Mouse (Mus musculus): ENCODE measurements at regions not wholly inside any gene's neighbourhood (a gene's known extent, or its start where the extent isn't known, plus 50 kb on each side); places are given as distances from the start of the nearest gene placed in this dataset.

DNA sequence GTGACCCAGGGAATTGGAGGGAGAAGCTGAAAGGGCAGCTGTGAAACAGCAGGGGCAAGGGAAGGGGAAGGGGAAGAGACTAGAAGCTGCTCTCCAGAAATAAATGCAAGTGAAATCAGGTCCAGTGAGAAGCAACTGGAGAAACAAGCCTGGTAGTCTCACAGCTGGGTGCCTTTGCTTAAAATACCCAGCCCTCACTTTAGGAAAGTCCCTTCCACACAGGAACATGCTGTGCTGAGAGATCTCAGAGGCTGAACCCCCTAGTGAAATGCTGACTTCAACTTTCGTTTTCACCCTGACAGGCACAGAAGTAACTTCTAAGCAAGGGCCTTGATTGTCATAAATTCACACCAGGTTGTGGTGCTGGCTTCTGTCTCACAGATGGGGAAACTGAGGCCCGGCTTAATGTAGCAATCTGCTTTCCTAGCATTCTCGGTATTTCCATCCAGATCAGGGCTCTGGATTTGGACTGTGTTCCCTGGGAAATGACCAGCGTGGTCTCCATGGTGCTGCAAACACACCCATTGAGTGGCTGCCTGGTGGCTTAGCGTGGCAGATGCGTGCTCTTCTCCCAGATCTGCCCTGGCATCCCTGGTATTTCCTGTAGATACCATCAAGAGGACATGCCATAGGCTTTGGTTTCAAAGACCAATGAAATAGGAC, 226.8 kb upstream of the 1700056E22Rik start:
- Histone ChIP-seq H3K9me3 (replicated peaks; ENCODE audit: control insufficient read depth, low read length) (no peaks in the 10 kb centered on the region), H3K4me1 (ENCODE audit: control insufficient read depth, low read depth, low read length) (no peaks in the 10 kb centered on the region), H3K27ac (ENCODE audit: low read length) (no peak overlapping the region), H3K4me2 (ENCODE audit: low read depth, low read length) (no peak overlapping the region), H3K27me3 (ENCODE audit: control insufficient read depth, insufficient read depth, low read depth, low read length) (no peaks in the 10 kb centered on the region), H3K36me3 (ENCODE audit: control insufficient read depth, insufficient read depth) (no peaks in the 10 kb centered on the region), H3K4me3 (ENCODE audit: low read depth, low read length) (no peak overlapping the region), H3K9ac (ENCODE audit: low read depth, low read length) (no peak overlapping the region)
- no peak for ATAC-seq (ENCODE audit: low read depth)
- 50% methylated on average over 6 of the region's 6 CpGs for WGBS (ENCODE audit: insufficient replicate concordance)

DNA sequence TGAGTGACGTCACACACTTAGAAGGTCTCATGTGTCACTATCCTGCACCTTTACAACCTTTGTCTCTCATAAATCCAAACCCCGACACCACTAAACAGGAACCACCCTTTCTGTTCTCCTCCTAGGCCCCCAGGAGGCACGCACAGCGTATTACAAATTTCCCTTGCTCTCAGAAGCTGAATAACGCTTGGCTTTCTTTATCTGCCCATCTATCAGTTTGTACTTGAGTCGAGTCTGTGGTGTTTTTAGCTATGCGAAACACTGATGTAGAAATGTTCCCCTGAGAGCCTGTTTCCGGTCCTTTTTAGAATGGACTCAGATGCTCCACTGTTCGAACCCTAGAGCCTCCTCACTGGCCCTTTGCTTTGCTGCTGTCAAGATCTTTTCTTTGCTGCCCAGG, 225.8 kb upstream of the 1700056E22Rik start:
- WGBS (ENCODE audit: insufficient replicate concordance), result 56% methylated on average over 9 of the region's 9 CpGs
- no peaks in the 10 kb centered on the region for H3K4me1 ChIP-seq (ENCODE audit: control insufficient read depth, low read depth, low read length)
- no peaks in the 10 kb centered on the region for H3K9me3 ChIP-seq (replicated peaks; ENCODE audit: control insufficient read depth, low read length)
- H3K4me2 ChIP-seq (ENCODE audit: low read depth, low read length), result no peak overlapping the region
- H3K27me3 ChIP-seq (ENCODE audit: control insufficient read depth, insufficient read depth, low read depth, low read length), result no peaks in the 10 kb centered on the region
- ATAC-seq (ENCODE audit: low read depth), result no peak
- no peaks in the 10 kb centered on the region for H3K36me3 ChIP-seq (ENCODE audit: control insufficient read depth, insufficient read depth)
- no peak overlapping the region for H3K4me3 ChIP-seq (ENCODE audit: low read depth, low read length)
- no peak overlapping the region for H3K9ac ChIP-seq (ENCODE audit: low read depth, low read length)
- no peak overlapping the region for H3K27ac ChIP-seq (ENCODE audit: low read length)

DNA sequence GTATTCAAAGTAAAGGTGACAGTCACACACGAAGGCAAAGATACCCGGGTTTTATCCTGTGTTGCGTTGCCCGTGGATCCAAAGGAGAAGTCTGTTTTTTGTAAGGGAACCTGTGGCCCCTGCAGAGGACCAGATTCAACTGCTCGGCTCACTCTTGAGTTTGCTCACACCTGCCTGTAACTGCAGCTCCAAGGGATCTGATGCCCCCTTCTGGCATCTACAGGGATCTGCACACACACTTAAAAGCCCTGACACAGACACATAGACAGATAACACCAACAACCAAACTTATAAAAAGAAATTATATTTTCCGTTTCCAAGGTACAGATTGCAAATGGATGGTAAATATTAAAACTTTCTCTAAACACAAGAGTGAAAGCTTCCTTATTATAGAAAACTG, 223.3 kb upstream of the 1700056E22Rik start:
- 67% methylated on average over 6 of the region's 6 CpGs for WGBS (ENCODE audit: insufficient replicate concordance)
- ATAC-seq (ENCODE audit: low read depth), result no peak

DNA sequence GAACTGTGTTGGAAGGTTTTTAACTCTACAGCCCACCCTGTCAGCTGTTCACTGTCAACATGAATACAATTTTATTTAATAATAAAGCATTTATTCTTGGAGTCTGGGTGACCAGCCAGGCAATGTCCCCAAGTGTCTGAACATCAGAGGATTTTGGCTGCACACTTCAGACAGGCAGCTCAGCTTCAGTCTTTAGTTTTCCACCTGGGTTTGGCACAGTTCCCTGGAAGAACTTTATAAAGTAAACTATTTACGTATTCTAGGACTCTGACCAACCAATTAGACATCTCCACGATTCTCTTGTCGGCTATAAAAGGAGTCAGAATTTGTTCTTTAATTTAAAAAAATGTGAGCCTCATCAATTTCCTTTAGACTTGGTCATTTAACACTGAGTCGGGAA, 220.8 kb upstream of the 1700056E22Rik start:
- Histone ChIP-seq H3K27me3 (ENCODE audit: control insufficient read depth, insufficient read depth, low read depth, low read length) (no peaks in the 10 kb centered on the region), H3K4me1 (ENCODE audit: control insufficient read depth, low read depth, low read length) (no peaks in the 10 kb centered on the region), H3K9me3 (replicated peaks; ENCODE audit: control insufficient read depth, low read length) (no peaks in the 10 kb centered on the region), H3K9ac (ENCODE audit: low read depth, low read length) (no peak overlapping the region), H3K4me3 (ENCODE audit: low read depth, low read length) (no peak overlapping the region), H3K27ac (ENCODE audit: low read length) (no peak overlapping the region), H3K36me3 (ENCODE audit: control insufficient read depth, insufficient read depth) (no peaks in the 10 kb centered on the region), H3K4me2 (ENCODE audit: low read depth, low read length) (no peak overlapping the region)
- WGBS (ENCODE audit: insufficient replicate concordance), result 56% methylated on average over 4 of the region's 4 CpGs
- ATAC-seq (ENCODE audit: low read depth), result no peak

More for the DNA sequence above, 223.3 kb upstream of the 1700056E22Rik start:
- Histone ChIP-seq H3K9me3 (replicated peaks; ENCODE audit: control insufficient read depth, low read length) (no peaks in the 10 kb centered on the region), H3K4me3 (ENCODE audit: low read depth, low read length) (no peak overlapping the region), H3K9ac (ENCODE audit: low read depth, low read length) (no peak overlapping the region), H3K27ac (ENCODE audit: low read length) (no peak overlapping the region), H3K36me3 (ENCODE audit: control insufficient read depth, insufficient read depth) (no peaks in the 10 kb centered on the region), H3K4me1 (ENCODE audit: control insufficient read depth, low read depth, low read length) (no peaks in the 10 kb centered on the region), H3K4me2 (ENCODE audit: low read depth, low read length) (no peak overlapping the region), H3K27me3 (ENCODE audit: control insufficient read depth, insufficient read depth, low read depth, low read length) (no peaks in the 10 kb centered on the region)

DNA sequence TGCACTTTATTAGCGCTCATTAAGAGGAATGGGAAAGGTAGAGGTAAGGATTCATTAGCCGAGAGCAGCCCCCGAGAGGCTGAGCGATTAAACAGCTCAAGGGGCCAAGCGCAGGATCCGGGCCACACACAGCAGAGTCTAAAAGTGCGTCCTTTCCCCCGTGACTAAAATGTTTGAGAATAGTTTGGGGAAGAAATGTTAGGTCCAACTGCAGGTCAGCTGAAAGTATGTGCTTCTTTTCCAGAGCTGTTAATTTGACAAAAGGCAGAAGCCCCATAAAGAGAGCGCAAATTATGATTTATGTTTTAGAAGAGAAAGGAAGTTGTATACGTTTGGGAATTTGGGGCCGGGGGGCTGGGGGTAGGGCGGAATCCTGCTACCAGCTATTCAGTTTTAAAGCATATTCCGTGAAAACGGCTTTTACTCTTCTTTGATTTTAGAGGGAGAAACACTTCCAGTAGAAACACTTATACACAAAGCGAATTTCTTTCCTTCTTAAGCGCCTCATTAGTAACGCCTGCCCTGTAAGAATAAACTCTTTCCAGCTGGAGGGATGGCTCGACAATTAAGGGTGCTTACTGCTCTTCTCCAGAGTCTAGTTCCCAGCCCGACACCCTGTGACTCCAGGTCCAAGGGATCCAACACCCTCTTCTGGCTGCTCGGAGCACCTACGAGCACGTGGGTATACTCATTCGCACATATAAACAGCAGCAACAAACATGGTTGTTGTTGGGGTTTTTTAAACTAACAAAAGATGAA, 210.8 kb upstream of the 1700056E22Rik start:
- Histone ChIP-seq H3K36me3 (ENCODE audit: control insufficient read depth, insufficient read depth) (no peaks in the 10 kb centered on the region), H3K4me3 (ENCODE audit: low read depth, low read length) (no peak overlapping the region), H3K4me1 (ENCODE audit: control insufficient read depth, low read depth, low read length) (no peaks in the 10 kb centered on the region), H3K27me3 (ENCODE audit: control insufficient read depth, insufficient read depth, low read depth, low read length) (no peaks in the 10 kb centered on the region), H3K27ac (ENCODE audit: low read length) (no peak overlapping the region), H3K9me3 (replicated peaks; ENCODE audit: control insufficient read depth, low read length) (no peaks in the 10 kb centered on the region), H3K9ac (ENCODE audit: low read depth, low read length) (no peak overlapping the region), H3K4me2 (ENCODE audit: low read depth, low read length) (no peak overlapping the region)
- ATAC-seq (ENCODE audit: low read depth), result no peak
- WGBS (ENCODE audit: insufficient replicate concordance), result 69% methylated on average over 23 of the region's 23 CpGs

DNA sequence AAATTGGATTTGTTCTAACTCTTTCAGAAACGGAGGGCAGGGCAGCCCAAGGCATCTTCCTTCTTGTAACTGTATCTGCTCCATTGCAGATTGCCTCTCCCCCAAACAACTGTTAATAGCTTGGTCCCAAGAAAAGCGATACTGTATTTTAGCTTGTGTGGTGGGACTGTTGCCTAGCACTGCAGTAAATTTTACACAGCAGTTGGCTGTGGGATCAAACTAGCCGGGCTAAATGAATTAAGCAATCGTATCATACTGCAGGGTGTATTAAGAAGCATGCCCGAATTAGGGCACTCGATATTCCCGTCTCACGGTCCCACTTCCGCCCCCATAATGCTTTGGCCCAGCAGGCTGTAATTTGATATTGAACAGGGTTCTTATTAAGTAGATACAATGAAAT, 210.2 kb upstream of the 1700056E22Rik start:
- WGBS (ENCODE audit: insufficient replicate concordance), result 65% methylated on average over 9 of the region's 9 CpGs
- no peak for ATAC-seq (ENCODE audit: low read depth)
- H3K9ac ChIP-seq (ENCODE audit: low read depth, low read length), result no peak overlapping the region

DNA sequence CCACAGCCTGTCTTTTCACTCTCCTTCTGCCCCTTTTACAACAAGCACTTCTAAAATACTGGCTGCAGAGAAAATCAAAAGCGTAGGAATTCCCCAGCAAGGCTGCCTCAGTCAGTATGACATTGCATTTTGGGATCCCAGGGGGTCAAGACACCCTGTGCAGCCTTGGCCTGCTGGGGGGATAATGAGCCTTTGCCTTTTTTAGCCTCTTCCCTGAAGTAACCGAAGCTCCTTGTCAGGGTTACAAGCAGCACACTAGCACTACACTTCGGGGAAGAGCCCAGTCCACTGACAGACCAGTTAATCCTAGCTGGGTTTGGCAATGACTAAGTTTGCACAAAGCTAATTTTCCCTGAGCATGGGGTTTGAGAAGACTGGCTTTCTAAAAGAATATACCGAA, 207.7 kb upstream of the 1700056E22Rik start:
- no peak for ATAC-seq (ENCODE audit: low read depth)
- WGBS (ENCODE audit: insufficient replicate concordance), result 51% methylated on average over 4 of the region's 4 CpGs
- no peak overlapping the region for H3K9ac ChIP-seq (ENCODE audit: low read depth, low read length)
- no peaks in the 10 kb centered on the region for H3K27me3 ChIP-seq (ENCODE audit: control insufficient read depth, insufficient read depth, low read depth, low read length)
- no peak overlapping the region for H3K4me3 ChIP-seq (ENCODE audit: low read depth, low read length)
- H3K9me3 ChIP-seq (replicated peaks; ENCODE audit: control insufficient read depth, low read length), result no peaks in the 10 kb centered on the region
- no peaks in the 10 kb centered on the region for H3K4me1 ChIP-seq (ENCODE audit: control insufficient read depth, low read depth, low read length)
- H3K36me3 ChIP-seq (ENCODE audit: control insufficient read depth, insufficient read depth), result no peaks in the 10 kb centered on the region
- no peak overlapping the region for H3K27ac ChIP-seq (ENCODE audit: low read length)
- H3K4me2 ChIP-seq (ENCODE audit: low read depth, low read length), result no peak overlapping the region

More for the DNA sequence above, 210.2 kb upstream of the 1700056E22Rik start:
- Histone ChIP-seq H3K4me3 (ENCODE audit: low read depth, low read length) (no peak overlapping the region), H3K36me3 (ENCODE audit: control insufficient read depth, insufficient read depth) (no peaks in the 10 kb centered on the region), H3K27me3 (ENCODE audit: control insufficient read depth, insufficient read depth, low read depth, low read length) (no peaks in the 10 kb centered on the region), H3K27ac (ENCODE audit: low read length) (no peak overlapping the region), H3K9me3 (replicated peaks; ENCODE audit: control insufficient read depth, low read length) (no peaks in the 10 kb centered on the region), H3K4me1 (ENCODE audit: control insufficient read depth, low read depth, low read length) (no peaks in the 10 kb centered on the region), H3K4me2 (ENCODE audit: low read depth, low read length) (no peak overlapping the region)

DNA sequence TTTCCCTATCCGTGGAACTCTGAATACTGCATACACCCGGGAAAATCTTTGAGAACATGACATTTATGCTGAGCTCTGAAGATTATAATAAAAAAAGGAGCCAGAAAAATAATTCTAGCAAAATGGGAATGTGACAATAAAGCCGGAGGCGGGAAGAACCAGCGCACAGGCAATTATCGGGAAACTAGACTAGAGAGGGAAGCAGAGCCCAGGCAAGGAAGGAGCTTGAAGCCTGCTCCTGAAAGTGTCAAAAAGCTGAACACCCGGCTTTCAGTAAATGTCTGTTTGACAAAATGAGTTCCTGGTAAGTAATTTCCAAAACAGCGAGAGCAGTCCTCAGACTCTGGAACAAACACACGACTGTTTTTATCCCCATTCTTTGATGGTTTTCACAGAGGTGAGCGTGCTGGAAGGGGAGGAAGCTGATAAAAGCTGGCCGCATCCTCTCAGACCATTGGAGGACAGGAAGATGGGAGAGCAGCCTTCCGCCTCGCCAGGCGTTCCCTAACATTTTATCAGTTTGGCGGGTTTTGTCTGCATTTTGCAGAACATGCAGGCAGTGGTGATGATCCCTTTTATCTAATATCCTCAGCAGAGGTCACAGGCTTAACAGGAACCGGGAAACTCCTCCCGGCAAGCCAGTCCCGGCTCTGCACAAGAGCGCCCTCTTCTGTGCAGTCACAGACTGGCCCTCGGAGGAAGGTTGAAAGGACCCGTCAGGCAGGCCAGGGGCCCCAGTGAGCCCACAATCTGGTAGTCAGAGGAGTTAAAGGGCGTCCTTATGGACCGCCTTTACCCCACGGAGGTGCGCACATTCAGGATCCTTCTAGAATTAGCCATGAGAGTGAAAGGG, 201.3 kb upstream of the 1700056E22Rik start:
- Histone ChIP-seq H3K4me3 (ENCODE audit: low read depth, low read length) (no peak overlapping the region), H3K9me3 (replicated peaks; ENCODE audit: control insufficient read depth, low read length) (no peaks in the 10 kb centered on the region), H3K36me3 (ENCODE audit: control insufficient read depth, insufficient read depth) (no peaks in the 10 kb centered on the region), H3K27ac (ENCODE audit: low read length) (no peak overlapping the region), H3K9ac (ENCODE audit: low read depth, low read length) (no peak overlapping the region), H3K27me3 (ENCODE audit: control insufficient read depth, insufficient read depth, low read depth, low read length) (no peaks in the 10 kb centered on the region), H3K4me2 (ENCODE audit: low read depth, low read length) (no peak overlapping the region), H3K4me1 (ENCODE audit: control insufficient read depth, low read depth, low read length) (no peaks in the 10 kb centered on the region)
- 15% methylated on average over 25 of the region's 25 CpGs for WGBS (ENCODE audit: insufficient replicate concordance)
- no peak for ATAC-seq (ENCODE audit: low read depth)
